Mouse (Mus musculus): ENCODE data around the gene Gm20388. TPM values are rescaled to one million over a fixed set of nuclear protein-coding genes. Genes with fewer than 3 reads are reported as not detected.

Gm20388 gene
- polyA plus RNA-seq, 1 experiment, result 10.6 TPM

GRCm38 (mm10) chr8:122702301-122702941, 2791.8 kb downstream of the Gm20388 start:
- Histone ChIP-seq H3K27ac (ENCODE audit: control insufficient read depth, insufficient read depth, low read depth, low read length, poor library complexity) (peak overlapping the region; percentile 82), H3K4me3 (replicated peaks; ENCODE audit: control insufficient read depth, low read depth, low read length) (no peak overlapping the region), H3K4me1 (ENCODE audit: control insufficient read depth, insufficient read depth, low read length) (peaks cover 20% of the 10 kb centered on the region)
- no peak for TF ChIP-seq POLR2A (IDR thresholded peaks at IDR 0.05; ENCODE audit: borderline replicate concordance, control insufficient read depth, low read depth, low read length)
- TF ChIP-seq CTCF (IDR thresholded peaks at IDR 0.05; ENCODE audit: control insufficient read depth, insufficient read depth, low read length), result no peak
- WGBS, result 6% methylated on average over 10 of the region's 10 CpGs

GRCm38 (mm10) chr8:122702957-122703356, 2792.3 kb downstream of the Gm20388 start:
- no peak overlapping the region for H3K4me3 ChIP-seq (replicated peaks; ENCODE audit: control insufficient read depth, low read depth, low read length)
- TF ChIP-seq POLR2A (IDR thresholded peaks at IDR 0.05; ENCODE audit: borderline replicate concordance, control insufficient read depth, low read depth, low read length), result no peak
- TF ChIP-seq CTCF (IDR thresholded peaks at IDR 0.05; ENCODE audit: control insufficient read depth, insufficient read depth, low read length), result no peak
- WGBS, result 41% methylated on average over 6 of the region's 6 CpGs
- H3K27ac ChIP-seq (ENCODE audit: control insufficient read depth, insufficient read depth, low read depth, low read length, poor library complexity), result peak overlapping the region; percentile 82
- H3K4me1 ChIP-seq (ENCODE audit: control insufficient read depth, insufficient read depth, low read length), result peaks cover 20% of the 10 kb centered on the region

DNA sequence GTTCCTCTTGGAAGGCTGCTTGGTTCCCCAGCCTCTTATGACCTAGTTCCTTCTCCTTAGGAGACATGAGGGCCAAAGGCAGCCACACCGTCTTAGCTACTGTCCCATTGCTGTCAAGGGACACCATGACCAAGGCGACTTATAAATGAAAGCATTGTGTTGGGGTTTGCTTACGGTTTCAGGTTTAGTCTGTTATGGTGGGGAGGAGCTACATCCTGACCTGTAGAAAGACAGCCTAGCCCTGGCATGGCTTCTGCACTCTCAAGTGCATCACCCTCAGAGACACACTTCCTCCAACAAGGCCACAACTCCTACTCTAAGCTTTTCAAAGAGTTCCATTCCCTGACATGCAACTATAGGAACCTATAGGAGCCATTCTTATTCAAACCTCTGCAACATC, 2794.0 kb downstream of the Gm20388 start:
- 65% methylated on average over 3 of the region's 3 CpGs for WGBS
- Histone ChIP-seq H3K4me1 (ENCODE audit: control insufficient read depth, insufficient read depth, low read length) (peaks cover 19% of the 10 kb centered on the region), H3K4me3 (replicated peaks; ENCODE audit: control insufficient read depth, low read depth, low read length) (no peak overlapping the region), H3K27ac (ENCODE audit: control insufficient read depth, insufficient read depth, low read depth, low read length, poor library complexity) (peak overlapping the region; percentile 22; the same call in 1 of the 2 replicates)
- TF ChIP-seq CTCF (IDR thresholded peaks at IDR 0.05; ENCODE audit: control insufficient read depth, insufficient read depth, low read length), result no peak
- no peak for TF ChIP-seq POLR2A (IDR thresholded peaks at IDR 0.05; ENCODE audit: borderline replicate concordance, control insufficient read depth, low read depth, low read length)

DNA sequence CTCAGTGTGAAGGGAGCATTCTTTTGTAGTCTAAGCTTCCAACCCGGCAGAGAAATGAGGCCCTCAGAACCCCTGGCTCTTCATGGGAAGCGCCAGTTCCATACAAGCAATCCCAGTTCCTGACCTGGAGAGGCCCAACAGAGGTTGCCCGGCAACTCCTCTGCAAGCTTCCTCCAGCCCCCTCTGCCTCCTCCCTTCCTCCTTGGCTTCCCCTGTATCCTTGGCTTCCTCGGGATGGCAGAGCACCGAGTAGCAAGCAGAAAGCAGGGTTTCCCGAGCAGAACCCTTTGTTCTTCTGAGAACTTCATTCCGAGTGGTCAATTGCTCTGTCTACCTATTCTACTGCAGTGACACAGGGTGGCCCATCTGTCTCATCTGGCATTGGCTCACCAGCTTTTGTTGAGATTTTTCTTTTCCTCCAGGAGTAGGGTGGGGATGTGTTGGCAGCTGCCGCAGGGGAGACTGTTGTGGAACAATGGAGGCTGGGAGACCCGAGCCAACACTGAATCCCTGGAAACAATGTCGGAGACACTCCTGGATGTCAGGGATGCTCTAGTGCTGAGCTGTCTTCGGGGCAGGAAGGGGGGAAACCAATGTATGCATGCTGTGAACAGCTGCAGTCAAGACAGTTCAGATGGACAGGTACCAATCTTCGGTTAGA, 2795.4 kb downstream of the Gm20388 start:
- Histone ChIP-seq H3K4me3 (replicated peaks; ENCODE audit: control insufficient read depth, low read depth, low read length) (no peak overlapping the region), H3K4me1 (ENCODE audit: control insufficient read depth, insufficient read depth, low read length) (peaks cover 18% of the 10 kb centered on the region), H3K27ac (ENCODE audit: control insufficient read depth, insufficient read depth, low read depth, low read length, poor library complexity) (no peak overlapping the region)
- TF ChIP-seq CTCF (IDR thresholded peaks at IDR 0.05; ENCODE audit: control insufficient read depth, insufficient read depth, low read length), result no peak
- TF ChIP-seq POLR2A (IDR thresholded peaks at IDR 0.05; ENCODE audit: borderline replicate concordance, control insufficient read depth, low read depth, low read length), result no peak
- 74% methylated on average over 12 of the region's 12 CpGs for WGBS

GRCm38 (mm10) chr8:122707184-122707583, 2796.5 kb downstream of the Gm20388 start:
- H3K4me1 ChIP-seq (ENCODE audit: control insufficient read depth, insufficient read depth, low read length), result peaks cover 18% of the 10 kb centered on the region

DNA sequence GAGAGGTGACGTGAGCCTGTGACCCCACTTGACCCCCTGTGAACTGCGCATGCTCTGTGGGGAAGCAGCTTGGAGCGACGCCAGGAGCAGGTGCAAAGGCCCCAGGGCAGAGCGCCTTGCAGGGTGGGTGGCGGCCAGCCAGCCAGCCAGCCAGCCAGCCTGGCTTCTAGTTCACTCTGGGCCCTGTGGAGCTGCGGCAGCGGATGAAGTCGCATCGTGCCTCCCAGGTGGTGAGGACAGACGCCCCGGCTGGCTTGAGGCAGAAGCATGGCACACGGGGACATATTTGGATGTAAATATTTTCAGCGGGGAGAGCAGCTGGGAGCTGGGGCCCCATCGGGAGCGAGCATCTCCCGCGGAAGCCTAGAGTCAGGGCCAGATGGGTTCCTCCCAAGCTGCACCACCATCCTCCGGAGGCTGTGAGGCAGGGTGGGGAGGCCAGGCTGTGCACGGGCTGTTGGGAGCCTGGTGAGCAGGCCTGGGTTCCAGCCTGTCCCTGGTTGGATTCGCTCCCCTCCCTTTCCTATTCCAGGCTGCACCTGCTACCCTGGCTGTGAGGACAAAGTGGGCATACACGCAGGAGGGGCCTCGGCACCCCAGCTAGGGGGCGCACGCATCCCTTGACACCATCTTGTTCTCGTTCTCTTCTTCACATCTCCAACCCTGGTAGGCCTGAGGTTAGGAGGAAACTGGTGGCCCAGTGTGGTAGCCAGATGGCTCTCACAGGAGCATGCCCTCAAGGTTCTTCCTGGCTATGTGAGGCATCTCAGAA, 2798.9 kb downstream of the Gm20388 start:
- Histone ChIP-seq H3K4me1 (ENCODE audit: control insufficient read depth, insufficient read depth, low read length) (peaks cover 15% of the 10 kb centered on the region), H3K4me3 (replicated peaks; ENCODE audit: control insufficient read depth, low read depth, low read length) (no peak overlapping the region), H3K27ac (ENCODE audit: control insufficient read depth, insufficient read depth, low read depth, low read length, poor library complexity) (0 out of 2 replicates have a peak overlapping the region, but pooled peaks have one; percentile 25)
- TF ChIP-seq POLR2A (IDR thresholded peaks at IDR 0.05; ENCODE audit: borderline replicate concordance, control insufficient read depth, low read depth, low read length) (no peak), CTCF (IDR thresholded peaks at IDR 0.05; ENCODE audit: control insufficient read depth, insufficient read depth, low read length) (no peak)
- WGBS, result 69% methylated on average over 26 of the region's 26 CpGs

More at GRCm38 (mm10) chr8:122707184-122707583, 2796.5 kb downstream of the Gm20388 start:
- Histone ChIP-seq H3K27ac (ENCODE audit: control insufficient read depth, insufficient read depth, low read depth, low read length, poor library complexity) (no peak overlapping the region), H3K4me3 (replicated peaks; ENCODE audit: control insufficient read depth, low read depth, low read length) (no peak overlapping the region)
- TF ChIP-seq POLR2A (IDR thresholded peaks at IDR 0.05; ENCODE audit: borderline replicate concordance, control insufficient read depth, low read depth, low read length) (no peak), CTCF (IDR thresholded peaks at IDR 0.05; ENCODE audit: control insufficient read depth, insufficient read depth, low read length) (no peak)
- 57% methylated on average over 4 of the region's 4 CpGs for WGBS

DNA sequence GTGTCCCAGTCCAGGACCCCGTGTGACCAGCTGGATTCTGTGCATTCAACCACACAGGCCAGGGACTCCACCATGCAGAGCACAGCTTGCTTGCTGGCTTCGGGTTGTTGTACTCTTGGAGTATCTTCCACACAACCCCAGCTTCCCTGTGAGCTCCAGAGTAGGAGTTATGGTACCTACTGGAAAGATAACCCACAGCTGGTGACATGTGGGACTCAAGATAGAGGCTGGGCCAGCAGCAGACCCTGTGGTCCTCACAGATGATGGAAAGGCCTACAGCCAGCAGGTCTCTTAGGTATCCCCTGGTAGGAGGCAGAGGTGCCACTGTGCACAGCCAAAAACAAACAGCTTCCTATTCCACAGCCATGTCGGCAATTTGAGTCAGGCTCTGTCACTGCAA, 2800.8 kb downstream of the Gm20388 start:
- H3K4me1 ChIP-seq (ENCODE audit: control insufficient read depth, insufficient read depth, low read length), result peaks cover 15% of the 10 kb centered on the region
- H3K27ac ChIP-seq (ENCODE audit: control insufficient read depth, insufficient read depth, low read depth, low read length, poor library complexity), result no peak overlapping the region
- no peak for TF ChIP-seq POLR2A (IDR thresholded peaks at IDR 0.05; ENCODE audit: borderline replicate concordance, control insufficient read depth, low read depth, low read length)
- TF ChIP-seq CTCF (IDR thresholded peaks at IDR 0.05; ENCODE audit: control insufficient read depth, insufficient read depth, low read length), result no peak
- H3K4me3 ChIP-seq (replicated peaks; ENCODE audit: control insufficient read depth, low read depth, low read length), result no peak overlapping the region
- 22% methylated on average over 3 of the region's 3 CpGs for WGBS

- no peak for TF ChIP-seq CTCF (IDR thresholded peaks at IDR 0.05; ENCODE audit: control insufficient read depth, insufficient read depth, low read length)
- no peak for TF ChIP-seq POLR2A (IDR thresholded peaks at IDR 0.05; ENCODE audit: borderline replicate concordance, control insufficient read depth, low read depth, low read length)
- no peak overlapping the region for H3K4me3 ChIP-seq (replicated peaks; ENCODE audit: control insufficient read depth, low read depth, low read length)
- 4% methylated on average over 11 of the region's 11 CpGs for WGBS
Measured at GRCm38 (mm10) chr8:122711891-122712365, 2801.3 kb downstream of the Gm20388 start.

More at GRCm38 (mm10) chr8:122711891-122712365, 2801.3 kb downstream of the Gm20388 start:
- Histone ChIP-seq H3K4me1 (ENCODE audit: control insufficient read depth, insufficient read depth, low read length) (peaks cover 15% of the 10 kb centered on the region), H3K27ac (ENCODE audit: control insufficient read depth, insufficient read depth, low read depth, low read length, poor library complexity) (peak overlapping the region; percentile 4)

Measured in bone marrow, adult 2 months (tissue).